Mouse (Mus musculus) adipose tissue, adult 10 weeks (tissue): Measurements from ENCODE around the gene Dtl. TPM values are rescaled to one million over a fixed set of nuclear protein-coding genes. Genes with fewer than 3 reads are reported as not detected.

Experiments used
- polyA plus RNA-seq: library from polyadenylated mRNA; stranded (reverse); fragments of 350-450 nt; fragmentation: Illumina TruSeq; extraction: RNeasy Lipid Tissue Mini Kit (QIAGEN cat#74804); gene quantifications from one replicate; pipeline ENCODE4 v1.2.3, GENCODE M21; 2014; ENCODE audit warnings: low read depth, low replicate concordance

The Dtl gene
- 2.1 TPM for polyA plus RNA-seq

DNA sequence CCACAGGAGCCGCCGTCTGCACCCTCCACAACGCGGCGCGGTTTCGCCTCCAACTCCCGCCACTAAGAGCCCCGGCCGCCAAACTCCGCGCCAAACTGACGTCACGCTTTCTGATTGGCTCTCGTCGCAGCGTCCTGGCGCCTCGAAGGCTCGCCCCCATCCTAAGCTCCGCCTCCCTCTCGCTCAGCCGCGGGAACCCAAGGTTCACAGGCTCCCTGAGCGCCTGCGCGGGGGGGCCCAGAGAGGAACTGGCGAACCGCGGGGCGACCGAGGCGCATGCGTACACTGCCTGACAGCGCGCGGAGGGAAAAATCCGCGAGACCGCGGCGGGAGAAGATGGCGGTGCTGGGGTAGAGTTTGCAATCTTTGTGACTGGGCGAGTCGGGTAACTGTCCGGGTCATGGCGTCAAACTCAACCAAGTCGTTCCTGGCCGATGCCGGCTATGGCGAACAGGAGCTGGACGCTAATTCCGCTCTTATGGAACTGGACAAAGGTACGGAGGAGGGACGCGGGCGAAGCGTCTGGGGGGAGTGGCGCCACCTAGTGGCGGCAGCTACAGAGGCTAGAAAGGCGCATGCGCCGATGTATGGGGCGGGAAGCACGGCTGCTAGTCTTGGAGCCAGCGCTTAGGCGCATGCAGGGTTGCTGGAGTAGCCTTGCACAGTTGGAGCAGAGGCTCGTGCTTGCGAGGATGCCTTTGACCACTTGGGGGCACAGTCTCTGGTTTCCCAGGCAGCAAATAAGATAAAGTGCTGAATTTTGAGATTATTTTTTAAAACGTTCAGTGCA is at the start of gene Dtl, which contains the start of gene Ints7:
TSS of gene Dtl (minus strand) at position 87 of the 790 bp plus-strand sequence.
TSS of gene Ints7 (plus strand) at position 179 of the 790 bp plus-strand sequence.

Other genes with a start within 250 kb of the Dtl start
- gene Tmem206, start 249.6 kb downstream of the Dtl start, polyA plus RNA-seq = 7.1 TPM
- gene Ppp2r5a, start 172.3 kb downstream of the Dtl start, polyA plus RNA-seq = 136 TPM
- 17.0 TPM for gene Ints7, start 92 bp upstream of the Dtl start, polyA plus RNA-seq
- 84.0 TPM for gene Lpgat1, start 142.3 kb upstream of the Dtl start, polyA plus RNA-seq
- gene Nek2, start 245.9 kb upstream of the Dtl start, polyA plus RNA-seq = 4.6 TPM